Mouse (Mus musculus) heart, adult 2 months (tissue): ENCODE data around the gene Ppp2r5c. TPM values are rescaled to one million over a fixed set of nuclear protein-coding genes. Genes with fewer than 3 reads are reported as not detected.

ENCODE experiments used
- DNase-seq, 2 experiments: peaks; one replicate each; pipeline ENCODE4 v3.0.0; 2021
- H3K27ac ChIP-seq: fragments of 200-600 bp; 2 replicates; pipeline ENCODE4 v1.8.1; 2022
- H3K27me3 ChIP-seq: fragments of 200-500 bp; 2 replicates; pipeline ENCODE4 v1.6.1; 2012; ENCODE audit warnings: mild to moderate bottlenecking, low read length, inconsistent platforms, mixed read lengths; ENCODE audit not compliant: control insufficient read depth, insufficient read depth
- H3K36me3 ChIP-seq: fragments of 200-500 bp; 2 replicates; pipeline ENCODE4 v1.6.1; 2012; ENCODE audit warnings: low read length, inconsistent platforms; ENCODE audit not compliant: control insufficient read depth, insufficient read depth
- H3K4me1 ChIP-seq: fragments of 200-500 bp; 2 replicates; pipeline ENCODE4 v1.6.1; 2011; ENCODE audit warnings: low read length; ENCODE audit not compliant: control insufficient read depth, insufficient read depth
- H3K4me3 ChIP-seq: fragments of 200-600 bp; 2 replicates; pipeline ENCODE4 v1.8.1; 2022
- H3K79me2 ChIP-seq: fragments of 200-500 bp; replicated peaks from 2 replicates; pipeline ENCODE4 v1.6.1; 2012; ENCODE audit warnings: mild to moderate bottlenecking, inconsistent platforms, low read length, moderate library complexity, mixed read lengths; ENCODE audit not compliant: control insufficient read depth, insufficient read depth
- H3K9ac ChIP-seq: fragments of 200-500 bp; 2 replicates; pipeline ENCODE4 v1.6.1; 2012; ENCODE audit warnings: low read depth, mild to moderate bottlenecking, control low read depth, inconsistent platforms, low read length, mixed read lengths
- CTCF ChIP-seq: fragments of 200-600 bp; IDR thresholded peaks from 2 replicates; pipeline ENCODE4 v1.8.1; 2022; ENCODE audit warnings: antibody characterized with exemption, mild to moderate bottlenecking, moderate library complexity
- EP300 ChIP-seq: fragments of 200-500 bp; IDR thresholded peaks from 2 replicates; pipeline ENCODE4 v1.6.1; 2011; ENCODE audit warnings: low read depth, low read length, control low read depth; ENCODE audit not compliant: insufficient read depth
- POLR2A ChIP-seq: fragments of 200-500 bp; IDR thresholded peaks from 2 replicates; pipeline ENCODE4 v1.6.1; 2011; ENCODE audit warnings: mild to moderate bottlenecking, low read depth, low read length, control low read depth; ENCODE audit not compliant: insufficient read depth
- WGBS: fragments of 180-500 bp; shearing (Covaris S2); methylation state at CpG from one replicate; pipeline ENCODE4 v1.1.7; 2018; 5-methylcytosine and 5-hydroxymethylcytosine counted together
- intact Hi-C: fragments of 180-260 bp; cut with DNase I; formaldehyde crosslinking; loops from one replicate; pipeline ENCODE4 v1.15.1; 2025
- polyA plus RNA-seq: library from polyadenylated mRNA; depleted of rRNA; stranded (reverse); fragments of >200 nt; gene quantifications from 2 replicates; pipeline ENCODE4 v1.2.3, GENCODE M21; 2012
- total RNA-seq, 2 experiments: library from RNA; stranded (reverse); gene quantifications; 2 replicates each; pipeline ENCODE4 v1.2.3; 2021

The Ppp2r5c gene
- total and polyA plus RNA-seq, 3 experiments, result 41.7 to 93.7 (median 90.9) TPM

DNA sequence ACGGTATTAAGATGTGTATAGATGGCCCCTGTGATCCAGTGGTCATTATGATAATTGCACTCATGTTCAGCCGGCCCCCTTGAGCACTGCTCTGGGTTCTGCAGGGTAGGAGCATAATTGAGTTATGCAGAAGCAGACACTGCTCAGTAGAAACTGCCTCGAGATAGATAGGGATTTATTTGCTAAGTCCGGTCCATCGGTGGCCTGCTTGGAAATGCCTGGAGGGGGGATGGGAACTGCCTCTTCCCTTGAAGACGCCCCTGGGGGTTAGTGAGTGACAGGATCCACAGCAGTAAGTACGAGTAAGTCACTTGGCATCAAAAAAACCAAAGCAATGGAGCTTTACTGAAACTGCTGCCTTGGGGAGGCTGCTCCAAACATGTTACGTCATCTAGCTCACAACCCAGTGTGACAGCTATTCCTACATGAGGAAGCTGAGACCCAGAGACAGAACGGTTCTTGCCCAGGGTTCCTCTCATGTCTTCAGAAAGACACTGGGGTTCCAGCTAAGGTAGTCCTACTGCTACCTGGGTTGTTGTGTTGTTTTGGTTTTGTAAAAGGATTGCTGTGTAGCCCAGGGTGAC is 60.9 kb downstream of the Ppp2r5c start:
- peak in 1 of 2 experiments; percentile 26 for DNase-seq
- no peak overlapping the region for H3K4me3 ChIP-seq
- no peak for TF ChIP-seq POLR2A
- H3K4me1 ChIP-seq, result peaks cover 49% of the 10 kb centered on the region
- intact Hi-C loops, result no loop called here
- H3K9ac ChIP-seq, result no peak overlapping the region; the same call in 1 of the 2 replicates
- H3K27ac ChIP-seq, result no peak overlapping the region; the same call in 1 of the 2 replicates
- no peaks in the 10 kb centered on the region for H3K27me3 ChIP-seq
- H3K79me2 ChIP-seq, result peaks cover 6% of the 10 kb centered on the region
- peaks cover 3% of the 10 kb centered on the region; the same call in 1 of the 2 replicates for H3K36me3 ChIP-seq
- 36% methylated on average over 9 of the region's 9 CpGs for WGBS

GRCm38 (mm10) chr12:110508680-110509079 is 61.8 kb downstream of the Ppp2r5c start:
- DNase-seq, result peak in 1 of 2 experiments; percentile 25
- H3K27ac ChIP-seq, result no peak overlapping the region
- H3K36me3 ChIP-seq, result peaks cover 3% of the 10 kb centered on the region; the same call in 1 of the 2 replicates
- WGBS, result 74% methylated on average over 5 of the region's 5 CpGs
- H3K4me1 ChIP-seq, result peaks cover 50% of the 10 kb centered on the region
- no peak overlapping the region for H3K9ac ChIP-seq
- no peaks in the 10 kb centered on the region for H3K27me3 ChIP-seq
- H3K79me2 ChIP-seq, result peaks cover 9% of the 10 kb centered on the region
- intact Hi-C loops, result no loop called here
- no peak overlapping the region for H3K4me3 ChIP-seq
- TF ChIP-seq CTCF (no peak), POLR2A (no peak), EP300 (no peak)

- Histone ChIP-seq H3K27ac (peak overlapping the region; percentile 75), H3K4me1 (peaks cover 40% of the 10 kb centered on the region), H3K27me3 (no peaks in the 10 kb centered on the region), H3K4me3 (no peak overlapping the region), H3K79me2 (peaks cover 9% of the 10 kb centered on the region), H3K9ac (no peak overlapping the region), H3K36me3 (peaks cover 3% of the 10 kb centered on the region; the same call in 1 of the 2 replicates)
- 25% methylated on average over 9 of the region's 9 CpGs for WGBS
- intact Hi-C loops, result no loop called here
- peak; percentile 78 to 80 for DNase-seq
- TF ChIP-seq CTCF, result no peak
- TF ChIP-seq POLR2A, result no peak
- 0 out of 2 replicates have a peak, but pooled peaks have one; percentile 45 for TF ChIP-seq EP300
These were observed 63.4 kb downstream of the Ppp2r5c start for GRCm38 (mm10) chr12:110510171-110510871.

DNA sequence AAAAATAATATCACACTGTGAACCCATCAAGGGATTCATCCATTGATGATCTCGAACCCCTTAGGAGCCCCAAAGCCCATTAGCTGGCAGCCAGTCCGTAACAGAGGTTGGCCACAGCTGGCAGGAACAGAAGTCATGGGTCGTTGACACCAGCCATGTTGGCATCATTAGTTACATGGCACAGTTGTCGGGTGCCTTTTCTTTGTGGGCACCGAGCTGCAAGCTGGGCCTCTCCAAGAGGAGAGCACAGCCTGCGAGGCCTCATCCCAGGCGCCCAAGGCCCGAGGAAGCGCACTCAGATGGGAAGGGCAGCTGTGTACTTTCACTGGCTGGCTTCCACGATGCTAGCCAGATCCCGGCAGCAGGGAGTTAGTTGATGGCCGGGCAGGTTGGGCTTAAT is 64.3 kb downstream of the Ppp2r5c start:
- Histone ChIP-seq H3K27ac (peak overlapping the region; percentile 21; the same call in 1 of the 2 replicates), H3K4me1 (peaks cover 39% of the 10 kb centered on the region), H3K36me3 (peaks cover 3% of the 10 kb centered on the region; the same call in 1 of the 2 replicates), H3K27me3 (no peaks in the 10 kb centered on the region), H3K9ac (no peak overlapping the region), H3K4me3 (no peak overlapping the region), H3K79me2 (peaks cover 9% of the 10 kb centered on the region)
- no peak for TF ChIP-seq EP300
- TF ChIP-seq POLR2A, result no peak
- TF ChIP-seq CTCF, result no peak
- DNase-seq, result peak in 1 of 2 experiments; percentile 30
- intact Hi-C loops, result no loop called here
- WGBS, result 33% methylated on average over 12 of the region's 12 CpGs

DNA sequence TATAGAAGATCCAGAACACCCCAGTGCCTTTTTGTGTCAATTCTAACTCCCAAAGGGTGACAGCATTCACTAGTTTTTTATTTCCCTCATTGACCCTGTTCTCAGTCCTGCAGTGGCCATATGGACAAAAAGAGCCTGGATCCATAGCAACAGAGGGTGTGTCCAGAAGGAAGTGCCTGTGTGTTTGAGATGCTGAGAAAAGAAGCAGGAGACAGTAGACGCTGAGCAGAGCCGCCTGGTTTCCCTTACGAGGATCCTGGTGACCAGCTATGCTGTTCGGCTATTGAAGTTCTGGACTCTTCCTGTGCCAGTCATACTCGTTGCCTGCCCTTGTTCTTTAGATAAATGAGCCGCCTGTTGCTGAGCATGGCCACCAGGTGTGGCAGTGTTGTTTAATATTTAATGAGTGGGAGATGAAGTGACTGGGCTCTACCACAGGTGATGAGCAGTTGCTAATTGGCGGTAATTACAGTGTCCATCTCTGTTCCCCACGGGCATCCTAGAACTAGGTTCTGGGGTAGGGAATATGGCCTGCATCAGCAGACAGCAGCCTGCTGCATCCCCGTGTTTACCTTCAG is 65.0 kb downstream of the Ppp2r5c start:
- H3K27ac ChIP-seq, result no peak overlapping the region; the same call in 1 of the 2 replicates
- H3K27me3 ChIP-seq, result no peaks in the 10 kb centered on the region
- no peak for DNase-seq
- H3K36me3 ChIP-seq, result peaks cover 3% of the 10 kb centered on the region; the same call in 1 of the 2 replicates
- H3K4me1 ChIP-seq, result peaks cover 40% of the 10 kb centered on the region
- H3K9ac ChIP-seq, result no peak overlapping the region
- intact Hi-C loops, result no loop called here
- no peak for TF ChIP-seq EP300
- 0 out of 2 replicates have a peak, but pooled peaks have one; percentile 26 for TF ChIP-seq CTCF
- WGBS, result 47% methylated on average over 9 of the region's 9 CpGs
- peaks cover 11% of the 10 kb centered on the region for H3K79me2 ChIP-seq
- no peak overlapping the region for H3K4me3 ChIP-seq

DNA sequence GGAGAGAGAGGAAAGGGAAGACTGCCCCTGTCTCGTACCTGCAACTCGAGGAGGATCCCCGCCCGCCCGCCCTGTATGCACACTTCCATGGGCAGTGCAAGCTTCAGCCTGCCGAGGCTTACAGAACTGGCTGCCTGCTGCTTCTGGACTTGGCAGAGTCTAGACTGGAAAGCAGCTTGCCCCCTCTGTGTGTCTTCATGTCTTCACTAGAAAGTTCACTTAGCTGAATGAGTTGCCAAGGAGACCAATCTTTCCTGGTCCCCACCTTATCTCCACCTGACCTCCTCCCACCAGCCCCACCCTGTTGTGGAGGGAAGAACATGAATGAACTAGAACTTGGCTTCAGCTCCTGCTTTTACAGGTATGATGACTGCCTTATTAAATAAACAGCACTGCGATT is 66.0 kb downstream of the Ppp2r5c start:
- no peak overlapping the region for H3K9ac ChIP-seq
- no peaks in the 10 kb centered on the region for H3K27me3 ChIP-seq
- WGBS, result 52% methylated on average over 7 of the region's 7 CpGs
- peaks cover 11% of the 10 kb centered on the region for H3K79me2 ChIP-seq
- no peak for TF ChIP-seq CTCF
- TF ChIP-seq EP300, result no peak
- no peak for TF ChIP-seq POLR2A
- DNase-seq, result no peak
- H3K36me3 ChIP-seq, result peaks cover 3% of the 10 kb centered on the region; the same call in 1 of the 2 replicates
- no peak overlapping the region for H3K4me3 ChIP-seq
- H3K4me1 ChIP-seq, result peaks cover 36% of the 10 kb centered on the region
- intact Hi-C loops, result no loop called here
- H3K27ac ChIP-seq, result no peak overlapping the region; the same call in 1 of the 2 replicates
